Mouse (Mus musculus): ENCODE results near the gene Vpreb1.

GRCm38 (mm10) chr16:16856731-16857476, 13.7 kb downstream of the Vpreb1 start:
- TF ChIP-seq CTCF (IDR thresholded peaks at IDR 0.05; ENCODE audit: low read depth, low read length): no peak
- no peak for TF ChIP-seq POLR2A (IDR thresholded peaks at IDR 0.05; ENCODE audit: extremely low read depth, insufficient read depth, low read length)
